Mouse (Mus musculus): Measurements from ENCODE around the gene Gys1.
"Not testable (repeated sequence)": the region's sequence is repeated elsewhere in the genome, so short reads cannot be mapped to it uniquely, and the experiment has no call there.

Gene Gys1

GRCm38 (mm10) chr7:45434203-45435015 is at the start of gene Gys1:
TSS of gene Gys1 (plus strand) at chr7:45434844.
- DNase-seq (ENCODE audit: extremely low read depth, insufficient read length, low spot score), result peak; percentile 97

DNA sequence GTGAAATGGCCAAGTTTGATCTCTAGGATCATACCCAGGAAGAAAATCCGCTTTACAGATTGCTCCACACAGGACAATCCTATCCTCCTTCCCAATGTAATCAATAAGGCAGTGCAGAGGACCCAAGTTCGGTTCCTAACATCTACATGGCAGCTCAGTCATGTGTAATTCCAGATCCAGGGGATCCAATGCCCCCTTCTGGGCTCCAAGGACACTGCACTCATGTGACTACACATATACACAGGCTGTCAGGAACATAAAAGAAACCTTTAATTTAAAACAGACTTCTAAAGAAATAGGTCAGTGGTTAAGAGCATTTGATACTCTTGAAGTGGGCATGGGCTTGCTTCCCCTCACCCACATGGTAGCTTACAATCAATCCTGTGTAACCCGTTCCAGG is 48.6 kb upstream of the Gys1 start:
- no peak for DNase-seq (ENCODE audit: extremely low read depth, insufficient read length, low spot score)

DNA sequence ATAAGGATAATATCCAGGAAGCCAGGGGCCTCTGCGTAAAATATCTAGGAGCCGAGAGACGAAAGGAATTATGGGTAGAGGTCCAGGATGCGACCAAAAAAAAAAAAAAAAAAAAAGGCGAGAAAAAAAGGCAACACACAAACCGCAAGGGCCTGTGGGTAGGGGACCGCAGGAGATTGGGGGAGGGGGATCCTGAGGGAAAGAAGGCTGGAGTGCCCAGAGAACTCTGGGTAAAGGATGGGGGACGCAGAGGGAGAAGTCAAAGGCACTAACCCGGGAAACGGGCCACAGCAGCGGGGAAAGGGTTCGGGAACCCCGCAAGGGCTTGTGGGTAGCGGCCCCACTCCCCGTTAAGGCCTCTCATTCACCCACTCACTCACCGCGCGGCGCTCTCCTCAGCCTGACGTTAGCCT is 39.5 kb upstream of the Gys1 start:
- no peak for DNase-seq (ENCODE audit: extremely low read depth, insufficient read length, low spot score)

- peak; percentile 99 for DNase-seq (ENCODE audit: extremely low read depth, insufficient read length, low spot score)
Observed at GRCm38 (mm10) chr7:45395578-45396336, 38.9 kb upstream of the Gys1 start, which contains the start of gene Snrnp70. TSS of gene Snrnp70 (minus strand) at chr7:45395742.

GRCm38 (mm10) chr7:45396337-45396775 is 38.3 kb upstream of the Gys1 start:
- DNase-seq (ENCODE audit: extremely low read depth, insufficient read length, low spot score), result not testable (repeated sequence)

DNA sequence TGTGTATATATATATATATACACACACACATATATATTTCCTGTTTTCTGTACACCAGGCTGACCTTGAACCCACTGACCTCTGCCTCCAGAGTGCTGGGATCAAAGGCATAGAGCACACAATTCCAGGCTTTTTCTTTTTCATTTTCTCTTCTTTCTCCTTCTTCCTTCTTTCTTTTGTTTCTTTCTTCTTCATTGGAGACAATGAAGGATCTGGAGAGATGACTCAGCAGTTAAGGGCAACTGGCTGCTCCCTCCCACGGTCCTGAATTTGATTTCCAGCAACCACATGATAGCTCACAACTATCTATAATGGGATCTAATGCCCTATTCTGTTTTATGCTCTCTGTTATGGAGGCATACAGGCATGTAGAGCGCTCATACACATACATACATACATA is 37.9 kb upstream of the Gys1 start:
- no peak for DNase-seq (ENCODE audit: extremely low read depth, insufficient read length, low spot score)

- DNase-seq (ENCODE audit: extremely low read depth, insufficient read length, low spot score), result no peak
Observed at GRCm38 (mm10) chr7:45401521-45402085, 33.0 kb upstream of the Gys1 start.

DNA sequence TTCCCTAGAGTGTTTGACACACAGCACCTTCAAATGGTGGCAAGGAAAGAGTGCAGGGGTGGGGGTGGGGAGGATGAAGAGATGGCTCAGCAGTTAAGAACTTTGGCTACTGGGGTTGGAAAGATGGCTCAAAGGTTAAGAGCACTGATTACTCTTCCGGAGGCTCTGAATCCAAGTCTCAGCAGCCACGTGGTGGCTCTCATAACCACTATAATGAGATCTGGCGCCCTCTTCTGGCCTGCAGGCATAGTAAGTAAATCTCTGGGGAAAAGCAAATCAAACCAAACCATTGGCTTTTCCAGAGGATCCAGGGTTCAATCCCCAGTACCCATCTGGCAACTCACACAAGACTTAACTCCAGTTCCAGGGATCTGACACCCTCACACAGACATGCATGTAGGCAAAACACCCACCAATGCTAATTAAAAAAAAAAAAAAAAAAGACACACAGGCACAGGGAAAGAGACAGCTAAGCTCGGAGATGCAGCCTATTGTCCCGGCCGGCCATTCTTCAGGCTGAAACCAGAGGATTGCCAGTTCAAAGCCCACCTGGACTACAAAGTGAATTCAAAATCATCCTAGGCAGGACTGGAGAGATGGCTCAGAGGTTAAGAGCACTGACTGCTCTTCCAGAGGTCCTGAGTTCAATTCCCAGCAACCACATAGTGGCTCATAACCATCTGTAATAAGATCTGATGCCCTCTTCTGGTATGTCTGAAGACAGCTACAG is 30.9 kb upstream of the Gys1 start:
- no peak for DNase-seq (ENCODE audit: extremely low read depth, insufficient read length, low spot score)

GRCm38 (mm10) chr7:45405091-45406075 is 29.3 kb upstream of the Gys1 start, which contains the start of gene Kcna7:
TSS of gene Kcna7 (plus strand) at chr7:45405653.
- DNase-seq (ENCODE audit: extremely low read depth, insufficient read length, low spot score), result peak; percentile 65

GRCm38 (mm10) chr7:45406157-45407156 is 28.2 kb upstream of the Gys1 start:
- no peak for DNase-seq (ENCODE audit: extremely low read depth, insufficient read length, low spot score)

DNA sequence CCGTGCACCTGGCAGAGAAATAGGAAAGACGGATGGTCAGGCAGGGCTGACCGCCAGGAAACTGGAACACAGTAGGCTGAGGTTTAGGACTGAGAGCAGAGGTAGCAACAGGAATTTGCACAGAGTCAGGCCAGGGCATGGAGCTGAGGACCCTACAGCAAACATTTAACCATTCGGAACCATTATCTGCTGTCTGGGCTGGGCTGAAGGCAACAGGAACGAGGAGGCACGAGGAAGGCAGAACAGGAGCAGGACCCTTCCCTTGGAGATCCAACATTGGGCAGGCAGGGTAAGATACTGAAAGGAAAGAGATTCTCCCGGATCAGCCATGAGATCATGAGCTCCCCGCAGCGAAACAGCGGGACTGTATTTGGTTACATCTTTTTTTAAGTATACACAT is 26.8 kb upstream of the Gys1 start:
- no peak for DNase-seq (ENCODE audit: extremely low read depth, insufficient read length, low spot score)

DNA sequence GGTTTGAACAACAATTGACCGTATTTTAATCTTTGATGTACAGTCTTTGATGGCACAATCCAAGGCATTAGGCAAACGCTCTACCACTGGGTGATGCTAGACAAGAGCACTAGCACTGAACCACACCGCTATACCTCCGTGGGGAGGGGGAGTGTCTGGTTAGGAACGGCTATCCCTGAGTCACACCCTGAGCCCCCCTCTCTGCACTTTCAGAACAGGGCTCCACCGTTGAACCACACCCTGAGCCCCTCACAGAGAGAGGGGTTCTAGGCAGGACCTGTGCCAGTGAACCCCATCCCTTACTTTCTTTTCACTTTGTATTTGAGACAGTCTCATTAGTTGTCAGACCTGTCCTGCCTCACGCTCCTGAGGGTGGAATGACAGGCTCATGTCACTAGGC is 26.3 kb upstream of the Gys1 start:
- DNase-seq (ENCODE audit: extremely low read depth, insufficient read length, low spot score), result no peak

- no peak for DNase-seq (ENCODE audit: extremely low read depth, insufficient read length, low spot score)
Observed at GRCm38 (mm10) chr7:45408949-45409348, 25.7 kb upstream of the Gys1 start.

DNA sequence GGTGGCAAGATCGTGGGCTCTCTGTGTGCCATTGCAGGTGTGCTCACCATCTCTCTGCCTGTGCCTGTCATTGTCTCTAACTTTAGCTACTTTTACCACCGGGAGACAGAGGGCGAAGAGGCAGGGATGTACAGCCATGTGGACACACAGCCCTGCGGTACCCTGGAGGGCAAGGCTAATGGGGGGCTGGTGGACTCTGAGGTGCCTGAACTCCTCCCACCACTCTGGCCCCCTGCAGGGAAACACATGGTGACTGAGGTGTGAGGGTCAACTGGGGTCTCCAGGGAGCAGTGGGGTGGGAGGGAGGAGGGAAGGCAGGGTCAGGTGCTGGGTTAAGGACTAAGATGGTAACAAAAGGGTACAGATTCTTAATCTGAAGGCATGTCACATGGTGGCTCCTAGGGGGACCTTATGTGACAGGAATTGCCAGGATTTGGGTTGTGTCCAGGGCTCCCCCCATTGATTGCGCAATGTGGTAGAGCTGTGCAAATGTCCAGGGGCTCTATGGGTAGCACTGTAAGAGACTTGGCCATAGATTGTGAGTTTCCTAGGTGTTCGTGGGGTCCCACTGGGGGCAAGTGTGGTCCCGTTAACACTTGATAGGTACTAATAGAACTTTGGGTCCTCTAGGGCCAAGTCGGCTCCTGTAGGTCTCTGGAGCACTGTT is 25.0 kb upstream of the Gys1 start:
- DNase-seq (ENCODE audit: extremely low read depth, insufficient read length, low spot score), result no peak

- no peak for DNase-seq (ENCODE audit: extremely low read depth, insufficient read length, low spot score)
Observed at GRCm38 (mm10) chr7:45412421-45412820, 22.2 kb upstream of the Gys1 start.

- peak; percentile 39 for DNase-seq (ENCODE audit: extremely low read depth, insufficient read length, low spot score)
Observed at GRCm38 (mm10) chr7:45413113-45413863, 21.4 kb upstream of the Gys1 start, which contains the start of gene Ntf5. TSS of gene Ntf5 (plus strand) at chr7:45413695.

Measured in 3134 (cell line).